Mouse (Mus musculus): ENCODE measurements around the gene Tln2. TPM values are rescaled to one million over a fixed set of nuclear protein-coding genes. Genes with fewer than 3 reads are reported as not detected.

The Tln2 gene
- polyA plus RNA-seq, 1 experiment from 2014 or later = 66.6 TPM

DNA sequence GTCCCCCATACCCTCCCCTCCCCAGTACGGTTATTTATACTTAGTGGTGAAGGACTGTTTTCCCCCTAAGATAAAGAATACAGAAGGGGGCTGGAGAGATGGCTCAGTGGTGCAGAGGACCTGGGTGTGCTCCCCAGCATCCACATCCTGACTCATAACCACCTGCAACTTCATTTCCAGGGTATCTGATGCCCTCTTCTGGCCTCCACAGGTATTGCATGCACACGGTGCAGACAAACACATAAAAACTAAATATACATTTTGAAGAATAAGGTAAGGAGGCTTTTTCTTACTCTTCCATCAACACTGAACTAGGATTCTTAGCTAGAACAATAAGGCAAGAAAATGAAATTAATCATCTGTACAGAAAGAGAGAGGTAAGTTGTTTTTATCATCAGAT lies 314.2 kb downstream of the Tln2 start:
- no peak overlapping the region for H3K4me2 ChIP-seq (ENCODE audit: low read depth, low read length)
- no peak overlapping the region for H3K4me3 ChIP-seq (ENCODE audit: low read depth, low read length)
- H3K27ac ChIP-seq (ENCODE audit: low read depth, low read length) = no peak overlapping the region
- H3K9ac ChIP-seq (replicated peaks; ENCODE audit: low read depth, low read length) = no peak overlapping the region
- H3K36me3 ChIP-seq (ENCODE audit: control insufficient read depth, insufficient read depth, low read length) = no peaks in the 10 kb centered on the region
- ATAC-seq (ENCODE audit: low read depth) = no peak
- H3K27me3 ChIP-seq (ENCODE audit: control insufficient read depth, insufficient read depth, low read length) = no peaks in the 10 kb centered on the region
- no peaks in the 10 kb centered on the region for H3K9me3 ChIP-seq (ENCODE audit: control insufficient read depth, low read length)
- 96% methylated on average over 2 of the region's 2 CpGs for WGBS
- no peaks in the 10 kb centered on the region for H3K4me1 ChIP-seq (ENCODE audit: control insufficient read depth, insufficient read depth, low read length)

DNA sequence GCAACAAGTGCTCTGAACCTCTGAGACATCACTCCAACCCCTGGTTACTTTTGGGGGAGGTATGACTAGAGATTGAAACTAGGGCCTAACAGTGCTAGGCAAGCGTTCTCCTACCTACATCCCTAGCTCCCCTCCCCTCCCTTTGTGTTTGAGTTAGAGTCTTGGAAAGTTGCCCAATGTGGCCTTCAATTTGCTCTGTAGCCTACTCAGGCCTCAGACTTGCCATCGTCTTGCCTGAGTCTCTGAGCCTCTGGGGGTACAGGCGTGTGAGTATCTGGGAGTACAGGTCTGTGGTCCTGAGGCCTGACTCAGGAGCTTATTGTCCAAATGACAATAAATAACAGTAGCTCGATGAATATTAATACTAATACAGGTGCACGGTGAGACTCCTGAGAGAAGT lies 317.8 kb downstream of the Tln2 start:
- Histone ChIP-seq H3K4me1 (ENCODE audit: control insufficient read depth, insufficient read depth, low read length) (no peaks in the 10 kb centered on the region), H3K9ac (replicated peaks; ENCODE audit: low read depth, low read length) (no peak overlapping the region), H3K4me2 (ENCODE audit: low read depth, low read length) (no peak overlapping the region), H3K9me3 (ENCODE audit: control insufficient read depth, low read length) (no peaks in the 10 kb centered on the region), H3K36me3 (ENCODE audit: control insufficient read depth, insufficient read depth, low read length) (no peaks in the 10 kb centered on the region; the same call in none of the 2 replicates), H3K27ac (ENCODE audit: low read depth, low read length) (no peak overlapping the region), H3K27me3 (ENCODE audit: control insufficient read depth, insufficient read depth, low read length) (no peaks in the 10 kb centered on the region), H3K4me3 (ENCODE audit: low read depth, low read length) (no peak overlapping the region)
- ATAC-seq (ENCODE audit: low read depth) = no peak
- 88% methylated on average over 5 of the region's 5 CpGs for WGBS

DNA sequence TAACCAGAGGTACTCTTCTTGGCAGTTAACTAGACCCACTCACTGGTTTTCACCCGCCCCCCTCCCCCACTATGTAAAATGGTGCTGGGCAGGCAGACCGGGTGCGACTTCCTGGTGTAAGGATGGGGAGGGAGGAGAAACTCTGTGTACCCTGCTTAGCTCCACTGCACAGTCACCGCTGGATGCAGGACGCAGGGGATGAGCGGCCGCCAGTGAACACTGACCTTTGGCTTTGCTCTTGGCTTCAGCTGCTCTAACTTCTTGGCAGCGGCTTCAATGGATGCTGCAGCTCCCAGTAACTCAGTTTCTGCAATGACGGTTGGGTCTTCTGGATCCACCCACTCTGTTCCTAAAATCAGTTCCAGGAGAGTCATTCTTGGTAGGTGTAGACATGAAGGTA lies 319.0 kb downstream of the Tln2 start:
- Histone ChIP-seq H3K4me3 (ENCODE audit: low read depth, low read length) (no peak overlapping the region), H3K9me3 (ENCODE audit: control insufficient read depth, low read length) (no peaks in the 10 kb centered on the region), H3K4me2 (ENCODE audit: low read depth, low read length) (no peak overlapping the region), H3K9ac (replicated peaks; ENCODE audit: low read depth, low read length) (no peak overlapping the region), H3K4me1 (ENCODE audit: control insufficient read depth, insufficient read depth, low read length) (no peaks in the 10 kb centered on the region), H3K27me3 (ENCODE audit: control insufficient read depth, insufficient read depth, low read length) (no peaks in the 10 kb centered on the region), H3K27ac (ENCODE audit: low read depth, low read length) (no peak overlapping the region), H3K36me3 (ENCODE audit: control insufficient read depth, insufficient read depth, low read length) (no peaks in the 10 kb centered on the region; the same call in none of the 2 replicates)
- ATAC-seq (ENCODE audit: low read depth) = no peak
- 92% methylated on average over 9 of the region's 9 CpGs for WGBS

DNA sequence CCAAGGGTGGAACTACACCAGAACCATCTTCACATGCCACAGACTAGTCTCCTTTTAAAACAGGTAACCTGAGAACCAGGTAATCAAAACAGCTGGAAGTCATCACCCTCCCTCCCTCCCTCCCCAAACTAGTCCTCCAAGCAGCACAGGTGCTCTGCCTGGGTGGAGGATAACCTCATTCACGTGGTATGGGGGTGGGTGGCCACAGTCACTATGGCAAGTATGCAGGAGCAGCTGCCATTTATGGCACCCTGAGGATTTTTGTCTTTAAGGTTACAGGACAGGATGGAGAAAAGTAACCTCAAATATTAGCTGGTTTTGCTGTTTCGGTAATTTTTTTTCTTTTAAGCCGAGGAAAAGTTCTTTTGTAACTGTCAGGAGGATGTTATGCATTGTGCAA lies 322.5 kb downstream of the Tln2 start:
- Histone ChIP-seq H3K9me3 (ENCODE audit: control insufficient read depth, low read length) (no peaks in the 10 kb centered on the region), H3K27ac (ENCODE audit: low read depth, low read length) (no peak overlapping the region), H3K4me2 (ENCODE audit: low read depth, low read length) (no peak overlapping the region), H3K27me3 (ENCODE audit: control insufficient read depth, insufficient read depth, low read length) (no peaks in the 10 kb centered on the region), H3K4me1 (ENCODE audit: control insufficient read depth, insufficient read depth, low read length) (no peaks in the 10 kb centered on the region), H3K9ac (replicated peaks; ENCODE audit: low read depth, low read length) (no peak overlapping the region), H3K36me3 (ENCODE audit: control insufficient read depth, insufficient read depth, low read length) (no peaks in the 10 kb centered on the region; the same call in none of the 2 replicates), H3K4me3 (ENCODE audit: low read depth, low read length) (no peak overlapping the region)
- no peak for ATAC-seq (ENCODE audit: low read depth)
- 73% methylated on average over 3 of the region's 3 CpGs for WGBS

DNA sequence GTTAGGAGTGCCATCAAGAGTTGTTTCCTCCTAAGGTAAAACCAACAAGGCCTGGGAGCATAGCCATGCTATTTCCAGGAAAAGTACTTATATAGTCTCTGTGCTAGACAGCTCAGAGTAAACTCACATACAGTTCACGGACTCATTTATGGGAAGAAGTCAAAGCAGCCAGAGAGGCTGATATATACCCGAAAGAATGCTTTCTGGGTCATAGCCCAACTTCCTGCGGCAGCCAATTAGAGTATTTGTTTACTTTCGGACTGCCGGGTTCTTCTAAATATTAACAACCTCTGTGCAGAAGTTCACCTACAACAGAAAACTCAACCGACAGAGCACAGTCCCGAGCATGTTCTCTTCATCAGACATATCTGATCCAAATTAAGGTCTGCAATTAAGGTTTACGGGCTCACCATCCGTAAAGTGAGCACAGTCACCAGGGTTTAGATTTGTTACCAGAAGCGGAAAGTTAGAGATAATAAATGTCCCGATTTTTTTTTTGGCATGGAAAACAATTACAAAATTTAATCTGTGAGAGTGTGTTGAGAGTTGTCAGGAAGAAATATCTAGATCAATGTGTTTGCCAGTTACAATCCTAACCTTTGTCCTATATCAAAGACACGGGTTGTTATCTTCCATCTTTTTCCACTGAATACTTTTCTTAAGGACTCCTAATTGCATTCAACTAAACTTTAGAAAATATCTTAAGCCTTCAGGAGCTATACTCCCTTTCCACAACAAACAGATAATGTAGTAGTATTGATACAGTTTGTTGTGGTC lies 323.9 kb downstream of the Tln2 start:
- no peak for ATAC-seq (ENCODE audit: low read depth)
- Histone ChIP-seq H3K27ac (ENCODE audit: low read depth, low read length) (no peak overlapping the region), H3K4me3 (ENCODE audit: low read depth, low read length) (no peak overlapping the region), H3K4me2 (ENCODE audit: low read depth, low read length) (no peak overlapping the region), H3K9me3 (ENCODE audit: control insufficient read depth, low read length) (no peaks in the 10 kb centered on the region), H3K9ac (replicated peaks; ENCODE audit: low read depth, low read length) (no peak overlapping the region), H3K36me3 (ENCODE audit: control insufficient read depth, insufficient read depth, low read length) (no peaks in the 10 kb centered on the region; the same call in none of the 2 replicates), H3K4me1 (ENCODE audit: control insufficient read depth, insufficient read depth, low read length) (no peaks in the 10 kb centered on the region), H3K27me3 (ENCODE audit: control insufficient read depth, insufficient read depth, low read length) (no peaks in the 10 kb centered on the region)
- WGBS = 84% methylated on average over 12 of the region's 12 CpGs

DNA sequence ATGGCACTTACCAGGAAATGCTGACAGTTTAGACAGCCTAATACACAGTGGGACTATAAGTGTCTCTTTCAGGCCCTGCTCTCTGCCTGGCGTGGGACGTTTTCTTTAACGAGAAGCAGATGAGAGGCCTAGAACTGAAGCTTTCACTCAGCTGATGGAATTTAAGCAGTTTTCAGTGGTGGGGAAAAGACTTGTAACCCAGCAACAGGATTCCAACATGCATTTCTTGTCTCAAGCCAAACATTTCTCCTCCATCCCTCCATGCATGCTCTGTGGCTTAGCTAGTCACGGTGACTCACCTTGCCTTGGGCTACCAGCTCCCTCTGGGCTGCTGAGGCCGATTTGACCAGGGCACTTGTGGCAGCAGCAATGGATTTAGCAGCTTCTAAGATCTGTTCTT lies 330.5 kb downstream of the Tln2 start:
- 87% methylated on average over 5 of the region's 5 CpGs for WGBS
- H3K36me3 ChIP-seq (ENCODE audit: control insufficient read depth, insufficient read depth, low read length) = 0 out of 2 replicates have a peak, but pooled peaks cover 5% of the 10 kb centered on the region
- no peaks in the 10 kb centered on the region for H3K9me3 ChIP-seq (ENCODE audit: control insufficient read depth, low read length)
- H3K4me3 ChIP-seq (ENCODE audit: low read depth, low read length) = no peak overlapping the region
- H3K27ac ChIP-seq (ENCODE audit: low read depth, low read length) = no peak overlapping the region
- no peak overlapping the region for H3K9ac ChIP-seq (replicated peaks; ENCODE audit: low read depth, low read length)
- H3K4me1 ChIP-seq (ENCODE audit: control insufficient read depth, insufficient read depth, low read length) = no peaks in the 10 kb centered on the region
- H3K27me3 ChIP-seq (ENCODE audit: control insufficient read depth, insufficient read depth, low read length) = no peaks in the 10 kb centered on the region
- no peak for ATAC-seq (ENCODE audit: low read depth)
- no peak overlapping the region for H3K4me2 ChIP-seq (ENCODE audit: low read depth, low read length)

DNA sequence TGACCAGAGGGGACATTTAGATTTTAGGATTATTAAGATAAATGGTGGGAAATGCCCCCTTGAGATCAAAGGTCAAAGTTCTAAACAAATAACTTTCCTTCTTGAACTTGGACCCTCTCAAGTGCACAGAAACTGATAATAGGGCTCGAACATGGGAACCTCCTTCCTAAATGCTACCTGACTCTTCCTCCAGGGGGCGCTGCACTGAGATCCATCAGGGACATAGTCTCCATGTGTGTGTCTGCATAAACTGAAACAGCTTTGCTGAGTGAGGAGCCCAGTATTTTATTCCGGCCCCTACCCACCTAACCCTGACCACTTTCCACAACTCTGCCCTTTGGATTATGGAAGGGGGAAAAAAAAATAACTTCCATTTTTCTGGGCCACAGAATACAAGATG lies 339.1 kb downstream of the Tln2 start:
- peaks cover 2% of the 10 kb centered on the region; the same call in 1 of the 2 replicates for H3K36me3 ChIP-seq (ENCODE audit: control insufficient read depth, insufficient read depth, low read length)
- H3K27ac ChIP-seq (ENCODE audit: low read depth, low read length) = no peak overlapping the region
- H3K4me2 ChIP-seq (ENCODE audit: low read depth, low read length) = no peak overlapping the region
- H3K4me1 ChIP-seq (ENCODE audit: control insufficient read depth, insufficient read depth, low read length) = no peaks in the 10 kb centered on the region
- no peaks in the 10 kb centered on the region for H3K9me3 ChIP-seq (ENCODE audit: control insufficient read depth, low read length)
- no peaks in the 10 kb centered on the region for H3K27me3 ChIP-seq (ENCODE audit: control insufficient read depth, insufficient read depth, low read length)
- H3K9ac ChIP-seq (replicated peaks; ENCODE audit: low read depth, low read length) = no peak overlapping the region
- H3K4me3 ChIP-seq (ENCODE audit: low read depth, low read length) = no peak overlapping the region
- no peak for ATAC-seq (ENCODE audit: low read depth)
- 68% methylated on average over 3 of the region's 3 CpGs for WGBS

DNA sequence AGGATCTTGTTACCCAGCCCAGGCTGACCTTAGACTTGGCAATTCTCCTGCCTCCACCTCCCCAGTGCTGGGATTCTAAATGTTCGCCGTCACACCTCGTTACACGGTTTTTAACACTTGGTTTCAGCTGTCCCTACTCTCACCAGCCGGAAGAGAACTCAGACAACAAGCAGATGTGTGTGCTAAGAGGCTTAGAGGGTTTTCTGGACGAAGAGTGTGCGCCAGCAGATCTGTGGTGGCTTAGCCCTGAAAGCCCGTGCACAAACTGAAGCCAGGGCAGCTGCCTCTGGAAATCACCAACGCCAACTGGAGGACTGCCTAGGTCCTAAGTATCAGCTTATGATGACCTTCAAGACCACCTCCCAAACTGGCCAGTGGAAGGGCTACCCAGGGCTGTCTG lies 341.5 kb downstream of the Tln2 start:
- no peaks in the 10 kb centered on the region for H3K4me1 ChIP-seq (ENCODE audit: control insufficient read depth, insufficient read depth, low read length)
- H3K27me3 ChIP-seq (ENCODE audit: control insufficient read depth, insufficient read depth, low read length) = no peaks in the 10 kb centered on the region
- no peak overlapping the region for H3K4me3 ChIP-seq (ENCODE audit: low read depth, low read length)
- H3K4me2 ChIP-seq (ENCODE audit: low read depth, low read length) = no peak overlapping the region
- WGBS = 64% methylated on average over 9 of the region's 9 CpGs
- no peak for ATAC-seq (ENCODE audit: low read depth)
- H3K27ac ChIP-seq (ENCODE audit: low read depth, low read length) = no peak overlapping the region
- H3K9me3 ChIP-seq (ENCODE audit: control insufficient read depth, low read length) = no peaks in the 10 kb centered on the region
- H3K36me3 ChIP-seq (ENCODE audit: control insufficient read depth, insufficient read depth, low read length) = peaks cover 2% of the 10 kb centered on the region; the same call in 1 of the 2 replicates
- H3K9ac ChIP-seq (replicated peaks; ENCODE audit: low read depth, low read length) = no peak overlapping the region

DNA sequence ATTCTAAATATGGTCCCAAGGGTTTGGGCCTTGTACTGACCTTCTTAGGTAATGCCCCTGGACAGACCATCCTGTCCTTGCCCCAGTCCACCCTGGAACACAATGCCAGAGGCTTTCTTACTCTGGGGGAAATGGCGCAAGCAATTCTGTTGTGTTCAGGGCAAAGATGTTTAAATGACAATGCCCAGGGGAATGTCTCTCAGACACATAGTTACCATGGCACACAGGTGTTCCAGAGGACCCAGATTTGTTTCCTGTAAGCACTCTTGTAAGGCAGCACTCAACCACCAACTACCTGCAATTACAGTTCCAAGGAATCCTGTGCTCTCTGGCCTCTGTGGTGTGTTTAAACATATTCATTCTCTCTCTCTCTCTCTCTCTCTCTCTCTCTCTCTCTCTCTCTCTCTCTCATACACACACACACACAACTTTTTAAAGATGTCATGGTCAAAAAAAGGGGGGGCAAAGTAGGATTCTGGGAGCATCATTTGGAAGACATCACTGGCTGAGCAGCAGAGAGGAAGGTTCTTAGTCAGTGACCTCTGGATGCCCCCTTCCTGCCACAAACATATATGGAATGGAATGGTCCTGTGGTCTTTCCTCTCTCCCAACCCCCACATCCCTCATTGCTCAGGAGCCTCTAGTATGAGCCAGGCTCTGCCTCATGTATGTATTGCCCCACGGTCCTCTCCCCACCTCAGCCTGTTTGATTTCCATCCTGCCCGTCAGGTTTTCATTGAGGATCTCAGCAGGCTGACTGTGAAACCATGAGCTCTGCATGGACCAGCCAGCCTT lies 345.1 kb downstream of the Tln2 start:
- no peak for ATAC-seq (ENCODE audit: low read depth)
- H3K4me1 ChIP-seq (ENCODE audit: control insufficient read depth, insufficient read depth, low read length) = no peaks in the 10 kb centered on the region
- no peak overlapping the region for H3K9ac ChIP-seq (replicated peaks; ENCODE audit: low read depth, low read length)
- peaks cover 2% of the 10 kb centered on the region; the same call in 1 of the 2 replicates for H3K36me3 ChIP-seq (ENCODE audit: control insufficient read depth, insufficient read depth, low read length)
- no peak overlapping the region for H3K27ac ChIP-seq (ENCODE audit: low read depth, low read length)
- H3K27me3 ChIP-seq (ENCODE audit: control insufficient read depth, insufficient read depth, low read length) = no peaks in the 10 kb centered on the region
- H3K4me2 ChIP-seq (ENCODE audit: low read depth, low read length) = no peak overlapping the region
- no peak overlapping the region for H3K4me3 ChIP-seq (ENCODE audit: low read depth, low read length)
- 84% methylated on average over 3 of the region's 3 CpGs for WGBS
- H3K9me3 ChIP-seq (ENCODE audit: control insufficient read depth, low read length) = no peaks in the 10 kb centered on the region
